Mouse (Mus musculus) embryonic facial prominence, embryonic 14.5 days (tissue): ENCODE measurements at regions not wholly inside any gene's neighbourhood (a gene's known extent, or its start where the extent isn't known, plus 50 kb on each side); places are given as distances from the start of the nearest gene placed in this dataset.
"Not testable (repeated sequence)": the region's sequence is repeated elsewhere in the genome, so short reads cannot be mapped to it uniquely, and the experiment has no call there.

Experiments used
- ATAC-seq: fragments of 200-750 bp; cut with Nextera tagmentation; 2 replicates; pipeline ENCODE4 v1.8.0; 2017; ENCODE audit warnings: low read depth, moderate number of reproducible peaks, moderate TSS enrichment
- DNase-seq: peaks from one replicate; pipeline ENCODE4 v3.0.0-alpha.2; 2015; ENCODE audit warnings: low spot score
- H3K27ac ChIP-seq: fragments of 300-500 bp; sonication (generic); replicated peaks from 2 replicates; pipeline ENCODE4 v1.5.1; 2014; ENCODE audit warnings: low read depth, mild to moderate bottlenecking, low read length, moderate library complexity
- H3K27me3 ChIP-seq: fragments of 300-500 bp; sonication (generic); replicated peaks from 2 replicates; pipeline ENCODE4 v1.6.1; 2014; ENCODE audit warnings: low read length; ENCODE audit not compliant: control insufficient read depth, insufficient read depth
- H3K36me3 ChIP-seq: fragments of 300-500 bp; sonication (generic); 2 replicates; pipeline ENCODE4 v1.6.1; 2014; ENCODE audit warnings: low read length, mixed read lengths; ENCODE audit not compliant: control insufficient read depth, insufficient read depth
- H3K4me1 ChIP-seq: fragments of 300-500 bp; sonication (generic); 2 replicates; pipeline ENCODE4 v1.6.1; 2014; ENCODE audit warnings: antibody characterized with exemption, low read length; ENCODE audit not compliant: control insufficient read depth, insufficient read depth
- H3K4me2 ChIP-seq: fragments of 300-500 bp; sonication (generic); 2 replicates; pipeline ENCODE4 v1.6.1; 2014; ENCODE audit warnings: low read depth, mild to moderate bottlenecking, low read length, moderate library complexity, mixed read lengths
- H3K4me3 ChIP-seq: fragments of 300-500 bp; sonication (generic); 2 replicates; pipeline ENCODE4 v1.5.1; 2014; ENCODE audit warnings: low read depth, mild to moderate bottlenecking, low read length
- H3K9ac ChIP-seq: fragments of 300-500 bp; sonication (generic); 2 replicates; pipeline ENCODE4 v1.6.1; 2014; ENCODE audit warnings: low read depth, mild to moderate bottlenecking, low read length, moderate library complexity, mixed read lengths
- H3K9me3 ChIP-seq: fragments of 300-500 bp; sonication (generic); 2 replicates; pipeline ENCODE4 v1.6.1; 2016; ENCODE audit warnings: low read length; ENCODE audit not compliant: control insufficient read depth
- WGBS: fragments of 180-500 bp; shearing (Covaris S2); extraction: QIAGEN DNeasy Blood & Tissue Kit; methylation state at CpG from one replicate; pipeline ENCODE4 v1.1.7; 2014; 5-methylcytosine and 5-hydroxymethylcytosine counted together

- H3K27me3 ChIP-seq, ATAC-seq, H3K9ac ChIP-seq, H3K9me3 ChIP-seq, DNase-seq, H3K4me2 ChIP-seq, H3K4me1 ChIP-seq, H3K4me3 ChIP-seq, H3K36me3 ChIP-seq, H3K27ac ChIP-seq: not testable (repeated sequence)
- 84% methylated on average over 3 of the region's 3 CpGs for WGBS
These were observed 83.4 kb upstream of the Gm49339 start for GRCm38 (mm10) chr10:51397016-51397415.

- WGBS, result 5% methylated on average over 9 of the region's 9 CpGs
These were observed 75.3 kb upstream of the Gm49339 start for GRCm38 (mm10) chr10:51405141-51405540.

GRCm38 (mm10) chr10:51412795-51413194 is 67.6 kb upstream of the Gm49339 start:
- H3K9ac ChIP-seq, result no peak overlapping the region

More at GRCm38 (mm10) chr10:51405141-51405540, 75.3 kb upstream of the Gm49339 start:
- Histone ChIP-seq H3K27ac (no peak overlapping the region), H3K27me3 (no peaks in the 10 kb centered on the region), H3K4me3 (no peak overlapping the region), H3K4me1 (no peaks in the 10 kb centered on the region), H3K4me2 (0 out of 2 replicates have a peak overlapping the region, but pooled peaks have one; percentile 23), H3K9ac (no peak overlapping the region), H3K9me3 (no peaks in the 10 kb centered on the region), H3K36me3 (no peaks in the 10 kb centered on the region)
- DNase-seq (peak; percentile 85), ATAC-seq (no peak)

GRCm38 (mm10) chr10:51414512-51414911 is 65.9 kb upstream of the Gm49339 start:
- Histone ChIP-seq H3K27ac (no peak overlapping the region), H3K9me3 (no peaks in the 10 kb centered on the region), H3K4me1 (no peaks in the 10 kb centered on the region), H3K4me2 (no peak overlapping the region), H3K9ac (no peak overlapping the region), H3K36me3 (no peaks in the 10 kb centered on the region), H3K27me3 (no peaks in the 10 kb centered on the region), H3K4me3 (no peak overlapping the region)
- WGBS, result 88% methylated on average over 1 of the region's 1 CpGs
- no peak for ATAC-seq
- no peak for DNase-seq

More at GRCm38 (mm10) chr10:51412795-51413194, 67.6 kb upstream of the Gm49339 start:
- Histone ChIP-seq H3K27ac (no peak overlapping the region), H3K4me2 (no peak overlapping the region), H3K4me3 (no peak overlapping the region), H3K27me3 (no peaks in the 10 kb centered on the region), H3K4me1 (no peaks in the 10 kb centered on the region), H3K9me3 (no peaks in the 10 kb centered on the region), H3K36me3 (no peaks in the 10 kb centered on the region)
- ATAC-seq (no peak), DNase-seq (no peak)

GRCm38 (mm10) chr10:51416723-51417122 is 63.7 kb upstream of the Gm49339 start:
- Histone ChIP-seq H3K4me1 (no peaks in the 10 kb centered on the region), H3K4me2 (no peak overlapping the region), H3K36me3 (no peaks in the 10 kb centered on the region), H3K4me3 (no peak overlapping the region), H3K9me3 (no peaks in the 10 kb centered on the region), H3K27me3 (no peaks in the 10 kb centered on the region), H3K27ac (no peak overlapping the region), H3K9ac (no peak overlapping the region)
- ATAC-seq, result no peak
- no peak for DNase-seq

- Histone ChIP-seq H3K4me2 (no peak overlapping the region), H3K4me3 (no peak overlapping the region), H3K27me3 (no peaks in the 10 kb centered on the region), H3K9ac (no peak overlapping the region), H3K4me1 (no peaks in the 10 kb centered on the region), H3K9me3 (no peaks in the 10 kb centered on the region), H3K27ac (no peak overlapping the region), H3K36me3 (no peaks in the 10 kb centered on the region)
- ATAC-seq (no peak), DNase-seq (no peak)
- 73% methylated on average over 3 of the region's 3 CpGs for WGBS
These were observed 63.0 kb upstream of the Gm49339 start for GRCm38 (mm10) chr10:51417221-51417911.

GRCm38 (mm10) chr10:51418550-51418949 is 61.9 kb upstream of the Gm49339 start:
- no peak for ATAC-seq
- WGBS, result 85% methylated on average over 1 of the region's 1 CpGs
- no peak overlapping the region for H3K9ac ChIP-seq

GRCm38 (mm10) chr10:51422501-51422900 is 57.9 kb upstream of the Gm49339 start:
- no peak overlapping the region for H3K4me2 ChIP-seq
- 69% methylated on average over 1 of the region's 1 CpGs for WGBS
- DNase-seq (no peak), ATAC-seq (no peak)
- no peak overlapping the region for H3K9ac ChIP-seq
- H3K4me3 ChIP-seq, result no peak overlapping the region
- no peaks in the 10 kb centered on the region for H3K4me1 ChIP-seq
- no peaks in the 10 kb centered on the region for H3K27me3 ChIP-seq
- no peaks in the 10 kb centered on the region for H3K36me3 ChIP-seq
- H3K9me3 ChIP-seq, result no peaks in the 10 kb centered on the region
- no peak overlapping the region for H3K27ac ChIP-seq

More at GRCm38 (mm10) chr10:51418550-51418949, 61.9 kb upstream of the Gm49339 start:
- Histone ChIP-seq H3K4me3 (no peak overlapping the region), H3K4me1 (no peaks in the 10 kb centered on the region), H3K27ac (no peak overlapping the region), H3K9me3 (no peaks in the 10 kb centered on the region), H3K4me2 (no peak overlapping the region), H3K36me3 (no peaks in the 10 kb centered on the region), H3K27me3 (no peaks in the 10 kb centered on the region)
- DNase-seq, result no peak
